Mouse (Mus musculus): ENCODE results near the gene Rnf180. TPM values are rescaled to one million over a fixed set of nuclear protein-coding genes. Genes with fewer than 3 reads are reported as not detected.
A peak's percentile ranks its signal among the peaks of the same experiment; 100 is the strongest.

Gene Rnf180
- polyA plus RNA-seq, 1 experiment from 2014 or later, result 4.8 TPM

GRCm38 (mm10) chr13:105291816-105292215 is 2.8 kb downstream of the Rnf180 start:
- 59% methylated on average over 4 of the region's 4 CpGs for WGBS
- H3K4me3 ChIP-seq, result no peak overlapping the region
- peaks cover 6% of the 10 kb centered on the region; the same call in 1 of the 2 replicates for H3K36me3 ChIP-seq
- no peak overlapping the region for H3K27ac ChIP-seq (replicated peaks)
- H3K27me3 ChIP-seq (ENCODE audit: low read depth, poor library complexity, severe bottlenecking), result peaks cover 32% of the 10 kb centered on the region
- H3K4me1 ChIP-seq, result peaks cover 11% of the 10 kb centered on the region
- no peaks in the 10 kb centered on the region for H3K9me3 ChIP-seq (replicated peaks)
- no peak for DNase-seq (ENCODE audit: low spot score)

DNA sequence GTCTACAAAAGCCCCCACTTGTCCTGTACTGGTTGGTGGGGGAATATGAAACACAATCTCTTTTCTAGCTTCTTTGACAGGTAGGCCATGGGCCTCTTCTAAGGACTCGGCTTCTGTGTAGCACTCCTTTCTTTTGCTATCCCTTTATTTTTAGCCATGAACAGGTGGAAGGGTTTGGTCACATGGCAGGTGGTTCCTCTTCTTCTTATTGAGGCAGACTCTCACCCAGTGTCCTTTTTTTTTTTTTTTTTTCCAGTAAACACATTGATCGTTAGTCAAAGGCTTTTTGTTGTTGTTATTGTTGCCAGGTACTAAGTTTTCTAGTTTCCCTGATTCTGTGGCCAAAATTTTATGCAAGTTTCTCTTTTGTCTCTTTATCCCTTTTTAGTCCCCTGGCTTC is 4.0 kb downstream of the Rnf180 start:
- no peak overlapping the region for H3K27ac ChIP-seq (replicated peaks)
- peaks cover 11% of the 10 kb centered on the region for H3K4me1 ChIP-seq
- DNase-seq (ENCODE audit: low spot score), result no peak
- WGBS, result 89% methylated on average over 2 of the region's 2 CpGs
- H3K4me3 ChIP-seq, result no peak overlapping the region
- peaks cover 22% of the 10 kb centered on the region for H3K27me3 ChIP-seq (ENCODE audit: low read depth, poor library complexity, severe bottlenecking)
- H3K36me3 ChIP-seq, result peaks cover 6% of the 10 kb centered on the region; the same call in 1 of the 2 replicates
- H3K9me3 ChIP-seq (replicated peaks), result no peaks in the 10 kb centered on the region

DNA sequence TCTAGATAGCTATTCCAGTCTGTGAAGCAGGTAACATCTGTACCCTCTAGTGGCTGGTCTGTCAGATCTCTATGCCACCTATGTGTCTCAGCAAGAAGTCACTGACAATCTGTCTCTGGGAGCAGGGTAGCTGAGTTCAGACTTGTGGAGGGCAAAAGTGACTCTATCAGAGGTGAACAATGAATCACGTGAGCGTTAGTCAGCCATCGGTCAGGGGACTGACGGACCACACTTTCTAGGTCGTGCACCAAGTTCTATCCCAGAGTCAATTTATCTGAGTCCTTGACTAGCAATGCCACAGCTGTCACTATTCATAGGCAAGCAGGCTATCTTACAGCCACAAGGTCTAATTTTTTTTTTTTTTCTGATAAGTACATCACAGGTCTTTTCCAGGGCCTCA is 4.6 kb downstream of the Rnf180 start:
- Histone ChIP-seq H3K36me3 (peaks cover 6% of the 10 kb centered on the region; the same call in 1 of the 2 replicates), H3K4me1 (peaks cover 11% of the 10 kb centered on the region), H3K27ac (replicated peaks) (no peak overlapping the region), H3K27me3 (ENCODE audit: low read depth, poor library complexity, severe bottlenecking) (peaks cover 16% of the 10 kb centered on the region), H3K9me3 (replicated peaks) (no peaks in the 10 kb centered on the region), H3K4me3 (no peak overlapping the region)
- DNase-seq (ENCODE audit: low spot score), result no peak
- 95% methylated on average over 5 of the region's 5 CpGs for WGBS

GRCm38 (mm10) chr13:105279397-105280018 is 15.1 kb downstream of the Rnf180 start:
- DNase-seq (ENCODE audit: low spot score), result no peak
- Histone ChIP-seq H3K4me1 (0 out of 2 replicates have a peak, but pooled peaks cover 5% of the 10 kb centered on the region), H3K4me3 (no peak overlapping the region), H3K27ac (replicated peaks) (no peak overlapping the region), H3K9me3 (replicated peaks) (no peaks in the 10 kb centered on the region), H3K27me3 (ENCODE audit: low read depth, poor library complexity, severe bottlenecking) (no peaks in the 10 kb centered on the region), H3K36me3 (no peaks in the 10 kb centered on the region)
- 43% methylated on average over 8 of the region's 8 CpGs for WGBS

DNA sequence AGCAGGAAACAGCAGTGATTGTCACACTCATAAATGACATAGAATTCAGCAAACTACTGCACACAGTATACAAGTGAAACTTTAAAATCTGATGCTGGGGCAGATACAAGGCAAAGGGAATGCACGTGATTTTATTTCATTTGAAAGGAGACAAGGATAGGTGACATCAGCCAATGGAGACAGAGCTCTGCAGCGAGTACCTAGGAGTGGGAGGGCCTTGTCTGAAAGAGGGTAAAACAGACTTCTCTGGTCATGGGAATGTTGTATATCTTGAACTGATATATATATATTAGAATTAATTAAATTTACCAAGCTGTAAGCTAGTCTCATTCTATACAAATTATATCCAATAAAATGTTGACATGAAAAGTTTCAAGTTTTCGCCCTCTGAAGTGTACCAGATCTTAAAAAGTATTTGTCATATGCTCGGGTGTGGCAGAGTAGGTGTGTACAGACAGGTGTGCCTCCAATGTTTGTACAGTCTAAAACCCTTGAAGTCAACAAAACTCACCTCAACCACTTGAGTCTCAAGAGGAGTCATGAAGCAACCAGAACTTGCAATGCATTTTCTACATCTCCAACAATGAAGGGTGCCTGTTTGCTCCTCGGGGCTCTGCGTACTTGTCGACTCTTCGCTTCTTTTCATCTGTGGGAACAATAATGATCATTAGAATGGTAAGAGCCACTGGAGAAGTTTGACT is 24.1 kb downstream of the Rnf180 start:
- Histone ChIP-seq H3K4me1 (no peaks in the 10 kb centered on the region), H3K27me3 (ENCODE audit: low read depth, poor library complexity, severe bottlenecking) (no peaks in the 10 kb centered on the region), H3K36me3 (peaks cover 9% of the 10 kb centered on the region), H3K27ac (replicated peaks) (no peak overlapping the region), H3K4me3 (no peak overlapping the region), H3K9me3 (replicated peaks) (peaks cover 14% of the 10 kb centered on the region)
- DNase-seq (ENCODE audit: low spot score), result no peak
- 88% methylated on average over 8 of the region's 8 CpGs for WGBS

- no peak overlapping the region for H3K27ac ChIP-seq (replicated peaks)
- H3K27me3 ChIP-seq (ENCODE audit: low read depth, poor library complexity, severe bottlenecking), result no peaks in the 10 kb centered on the region
- H3K4me1 ChIP-seq, result no peaks in the 10 kb centered on the region
- no peak overlapping the region for H3K4me3 ChIP-seq
- peaks cover 2% of the 10 kb centered on the region for H3K36me3 ChIP-seq
- 87% methylated on average over 6 of the region's 6 CpGs for WGBS
- no peak for DNase-seq (ENCODE audit: low spot score)
- H3K9me3 ChIP-seq (replicated peaks), result peaks cover 3% of the 10 kb centered on the region
Observed at GRCm38 (mm10) chr13:105267464-105267863, 27.2 kb downstream of the Rnf180 start.

DNA sequence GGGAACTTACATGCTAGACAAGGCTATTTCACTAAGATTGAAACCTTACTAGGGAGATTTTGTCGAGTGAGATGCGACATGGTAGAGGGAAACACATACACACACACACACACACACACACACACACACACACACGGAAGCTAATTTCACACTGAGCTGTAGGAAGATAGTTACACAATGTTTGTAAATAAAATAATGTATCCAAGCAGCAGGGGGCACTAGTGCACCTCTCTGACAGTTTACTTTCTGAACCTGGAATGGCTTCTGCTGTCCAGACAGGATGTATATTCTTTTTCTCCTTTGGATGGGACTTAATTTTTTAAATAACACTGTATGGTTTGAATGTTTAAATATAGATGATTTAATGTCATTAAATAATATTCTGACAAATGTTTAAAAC is 27.9 kb downstream of the Rnf180 start:
- no peak overlapping the region for H3K27ac ChIP-seq (replicated peaks)
- WGBS, result 63% methylated on average over 3 of the region's 3 CpGs
- DNase-seq (ENCODE audit: low spot score), result no peak
- no peaks in the 10 kb centered on the region for H3K27me3 ChIP-seq (ENCODE audit: low read depth, poor library complexity, severe bottlenecking)
- no peaks in the 10 kb centered on the region; the same call in 1 of the 2 replicates for H3K9me3 ChIP-seq (replicated peaks)
- no peak overlapping the region for H3K4me3 ChIP-seq
- H3K4me1 ChIP-seq, result no peaks in the 10 kb centered on the region
- H3K36me3 ChIP-seq, result no peaks in the 10 kb centered on the region

- H3K27ac ChIP-seq (replicated peaks), result 0 out of 2 replicates have a peak overlapping the region, but pooled peaks have one; percentile 23
- DNase-seq (ENCODE audit: low spot score), result no peak
- WGBS, result 23% methylated on average over 4 of the region's 4 CpGs
Observed at GRCm38 (mm10) chr13:105256757-105257433, 37.7 kb downstream of the Rnf180 start.

DNA sequence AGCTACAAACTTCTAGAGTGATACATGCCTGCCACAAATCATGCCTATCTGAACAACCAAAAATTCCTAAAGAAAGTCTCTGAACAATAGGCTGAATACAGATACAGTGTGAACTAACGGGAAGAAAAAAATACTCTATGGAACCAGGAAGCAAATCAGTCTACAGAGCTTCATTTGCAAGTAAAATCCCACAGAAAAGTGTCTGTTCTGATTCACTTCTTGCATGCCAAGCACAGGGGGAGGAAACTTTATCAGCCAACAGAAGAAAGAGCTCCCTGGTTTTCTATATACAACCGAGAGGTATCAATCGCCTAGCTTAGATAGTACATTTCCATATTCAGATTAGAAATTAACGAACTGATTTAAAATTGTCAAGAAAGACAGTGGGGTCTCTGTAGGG is 43.8 kb downstream of the Rnf180 start:
- no peak for DNase-seq (ENCODE audit: low spot score)
- Histone ChIP-seq H3K4me3 (no peak overlapping the region), H3K4me1 (peaks cover 17% of the 10 kb centered on the region; the same call in 1 of the 2 replicates), H3K27ac (replicated peaks) (peak overlapping the region; percentile 70; the same call in 1 of the 2 replicates), H3K27me3 (ENCODE audit: low read depth, poor library complexity, severe bottlenecking) (no peaks in the 10 kb centered on the region), H3K36me3 (0 out of 2 replicates have a peak, but pooled peaks cover 3% of the 10 kb centered on the region), H3K9me3 (replicated peaks) (no peaks in the 10 kb centered on the region)
- WGBS, result 77% methylated on average over 4 of the region's 4 CpGs

More at GRCm38 (mm10) chr13:105256757-105257433, 37.7 kb downstream of the Rnf180 start:
- Histone ChIP-seq H3K9me3 (replicated peaks) (no peaks in the 10 kb centered on the region; the same call in 1 of the 2 replicates), H3K4me1 (peaks cover 11% of the 10 kb centered on the region; the same call in 1 of the 2 replicates), H3K4me3 (no peak overlapping the region), H3K27me3 (ENCODE audit: low read depth, poor library complexity, severe bottlenecking) (no peaks in the 10 kb centered on the region), H3K36me3 (no peaks in the 10 kb centered on the region)

DNA sequence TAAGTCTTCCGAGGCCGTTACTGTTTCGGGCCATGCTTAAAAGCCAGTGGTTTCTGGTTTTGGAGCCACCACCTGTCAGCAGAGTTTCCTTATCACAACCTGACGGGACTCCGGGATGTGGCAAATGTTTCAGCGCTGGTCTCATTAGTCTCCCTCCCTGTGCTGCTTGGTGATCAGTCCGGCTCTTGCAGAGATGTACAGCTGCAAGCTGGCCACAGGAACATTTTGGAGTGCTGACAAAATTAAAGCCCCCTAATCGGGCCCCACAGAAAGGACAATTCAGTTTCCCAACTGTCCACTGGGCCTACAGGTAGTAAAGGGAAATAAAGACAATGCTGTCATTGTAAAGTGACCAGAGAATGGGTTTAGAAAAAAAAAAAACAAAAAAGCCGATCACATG is 44.4 kb downstream of the Rnf180 start:
- Histone ChIP-seq H3K9me3 (replicated peaks) (no peaks in the 10 kb centered on the region), H3K27me3 (ENCODE audit: low read depth, poor library complexity, severe bottlenecking) (no peaks in the 10 kb centered on the region), H3K4me1 (peaks cover 17% of the 10 kb centered on the region; the same call in 1 of the 2 replicates), H3K27ac (replicated peaks) (peak overlapping the region; percentile 70), H3K4me3 (no peak overlapping the region), H3K36me3 (0 out of 2 replicates have a peak, but pooled peaks cover 3% of the 10 kb centered on the region)
- no peak for DNase-seq (ENCODE audit: low spot score)
- WGBS, result 79% methylated on average over 9 of the region's 9 CpGs

DNA sequence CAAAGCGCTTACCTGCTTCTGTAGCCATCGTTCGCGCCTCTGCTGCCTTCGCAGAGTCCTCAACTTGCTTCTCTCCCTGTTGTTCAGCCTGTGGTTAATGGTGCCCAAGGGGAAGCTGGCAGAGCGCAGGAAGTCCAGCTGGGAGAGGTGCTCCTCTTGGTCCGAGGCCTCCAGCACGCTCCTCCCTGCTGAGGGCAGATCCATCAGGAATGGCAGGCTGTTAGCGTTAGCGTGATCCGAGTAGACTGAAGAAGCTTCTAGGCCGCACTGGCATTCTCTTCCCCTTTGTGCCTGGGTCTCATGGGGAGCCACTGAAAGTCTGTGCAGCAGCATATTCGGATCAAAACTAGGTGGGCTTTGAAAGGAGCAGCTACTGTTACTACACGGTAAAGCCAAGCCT is 45.0 kb downstream of the Rnf180 start:
- WGBS, result 89% methylated on average over 14 of the region's 14 CpGs

GRCm38 (mm10) chr13:105247691-105248090 is 46.9 kb downstream of the Rnf180 start:
- H3K27me3 ChIP-seq (ENCODE audit: low read depth, poor library complexity, severe bottlenecking), result no peaks in the 10 kb centered on the region
- peaks cover 17% of the 10 kb centered on the region; the same call in 1 of the 2 replicates for H3K4me1 ChIP-seq
- 0 out of 2 replicates have a peak, but pooled peaks cover 3% of the 10 kb centered on the region for H3K36me3 ChIP-seq
- WGBS, result 94% methylated on average over 6 of the region's 6 CpGs
- H3K27ac ChIP-seq (replicated peaks), result no peak overlapping the region
- no peak overlapping the region for H3K4me3 ChIP-seq
- no peak for DNase-seq (ENCODE audit: low spot score)
- H3K9me3 ChIP-seq (replicated peaks), result no peaks in the 10 kb centered on the region

More for the DNA sequence above, 45.0 kb downstream of the Rnf180 start:
- no peaks in the 10 kb centered on the region for H3K27me3 ChIP-seq (ENCODE audit: low read depth, poor library complexity, severe bottlenecking)
- H3K4me1 ChIP-seq, result peaks cover 17% of the 10 kb centered on the region; the same call in 1 of the 2 replicates
- peak overlapping the region; percentile 70 for H3K27ac ChIP-seq (replicated peaks)
- no peaks in the 10 kb centered on the region for H3K9me3 ChIP-seq (replicated peaks)
- DNase-seq (ENCODE audit: low spot score), result no peak
- H3K36me3 ChIP-seq, result 0 out of 2 replicates have a peak, but pooled peaks cover 3% of the 10 kb centered on the region
- no peak overlapping the region for H3K4me3 ChIP-seq

Measured in midbrain, embryonic 10.5 days (tissue).